Mouse (Mus musculus): Measurements from ENCODE around the gene Iqgap1. TPM values are rescaled to one million over a fixed set of nuclear protein-coding genes. Genes with fewer than 3 reads are reported as not detected.

The Iqgap1 gene
- polyA plus RNA-seq, 1 experiment from 2014 or later, result 58.0 TPM

GRCm38 (mm10) chr7:80828146-80828860 lies 2.5 kb upstream of the Iqgap1 start:
- Histone ChIP-seq H3K27me3 (ENCODE audit: control insufficient read depth, insufficient read depth, low read length) (no peaks in the 10 kb centered on the region), H3K36me3 (ENCODE audit: control insufficient read depth, insufficient read depth, low read length) (no peaks in the 10 kb centered on the region), H3K9me3 (ENCODE audit: control insufficient read depth, low read length) (no peaks in the 10 kb centered on the region), H3K4me2 (replicated peaks; ENCODE audit: low read depth) (no peak overlapping the region), H3K27ac (replicated peaks) (no peak overlapping the region), H3K4me1 (replicated peaks; ENCODE audit: control insufficient read depth, insufficient read depth) (no peaks in the 10 kb centered on the region), H3K9ac (ENCODE audit: low read length) (no peak overlapping the region), H3K4me3 (ENCODE audit: low read depth, low read length) (no peak overlapping the region)
- WGBS, result 68% methylated on average over 18 of the region's 18 CpGs
- DNase-seq (ENCODE audit: low spot score) (no peak), ATAC-seq (ENCODE audit: low FRiP score, low TSS enrichment) (peak; percentile 27; the same call in 1 of the 2 replicates)
- TF ChIP-seq EP300 (optimal IDR thresholded peaks at IDR 0.05) (no peak), CTCF (IDR thresholded peaks at IDR 0.05; ENCODE audit: low read depth) (no peak)

GRCm38 (mm10) chr7:80823875-80824682 lies 1.7 kb downstream of the Iqgap1 start:
- peak; percentile 47 for ATAC-seq (ENCODE audit: low FRiP score, low TSS enrichment)
- peak overlapping the region; percentile 65 for H3K27ac ChIP-seq (replicated peaks)

GRCm38 (mm10) chr7:80823267-80823666 lies 2.5 kb downstream of the Iqgap1 start:
- no peaks in the 10 kb centered on the region for H3K4me1 ChIP-seq (replicated peaks; ENCODE audit: control insufficient read depth, insufficient read depth)
- H3K9ac ChIP-seq (ENCODE audit: low read length), result no peak overlapping the region
- TF ChIP-seq EP300 (optimal IDR thresholded peaks at IDR 0.05) (no peak), CTCF (IDR thresholded peaks at IDR 0.05; ENCODE audit: low read depth) (no peak)
- WGBS, result 72% methylated on average over 4 of the region's 4 CpGs
- DNase-seq (ENCODE audit: low spot score) (no peak), ATAC-seq (ENCODE audit: low FRiP score, low TSS enrichment) (no peak)
- no peaks in the 10 kb centered on the region for H3K36me3 ChIP-seq (ENCODE audit: control insufficient read depth, insufficient read depth, low read length)
- H3K4me2 ChIP-seq (replicated peaks; ENCODE audit: low read depth), result no peak overlapping the region
- no peak overlapping the region for H3K27ac ChIP-seq (replicated peaks)
- no peaks in the 10 kb centered on the region for H3K9me3 ChIP-seq (ENCODE audit: control insufficient read depth, low read length)
- no peaks in the 10 kb centered on the region for H3K27me3 ChIP-seq (ENCODE audit: control insufficient read depth, insufficient read depth, low read length)
- H3K4me3 ChIP-seq (ENCODE audit: low read depth, low read length), result no peak overlapping the region

More at GRCm38 (mm10) chr7:80823875-80824682, 1.7 kb downstream of the Iqgap1 start:
- no peak overlapping the region for H3K4me2 ChIP-seq (replicated peaks; ENCODE audit: low read depth)
- TF ChIP-seq EP300 (optimal IDR thresholded peaks at IDR 0.05), result no peak
- TF ChIP-seq CTCF (IDR thresholded peaks at IDR 0.05; ENCODE audit: low read depth), result no peak
- H3K36me3 ChIP-seq (ENCODE audit: control insufficient read depth, insufficient read depth, low read length), result no peaks in the 10 kb centered on the region
- no peaks in the 10 kb centered on the region for H3K27me3 ChIP-seq (ENCODE audit: control insufficient read depth, insufficient read depth, low read length)
- WGBS, result 36% methylated on average over 11 of the region's 11 CpGs
- no peak overlapping the region for H3K4me3 ChIP-seq (ENCODE audit: low read depth, low read length)
- DNase-seq (ENCODE audit: low spot score), result peak; percentile 57
- H3K9ac ChIP-seq (ENCODE audit: low read length), result no peak overlapping the region
- no peaks in the 10 kb centered on the region for H3K4me1 ChIP-seq (replicated peaks; ENCODE audit: control insufficient read depth, insufficient read depth)
- H3K9me3 ChIP-seq (ENCODE audit: control insufficient read depth, low read length), result no peaks in the 10 kb centered on the region

- Histone ChIP-seq H3K36me3 (ENCODE audit: control insufficient read depth, insufficient read depth, low read length) (no peaks in the 10 kb centered on the region), H3K9me3 (ENCODE audit: control insufficient read depth, low read length) (no peaks in the 10 kb centered on the region), H3K27me3 (ENCODE audit: control insufficient read depth, insufficient read depth, low read length) (no peaks in the 10 kb centered on the region), H3K4me1 (replicated peaks; ENCODE audit: control insufficient read depth, insufficient read depth) (no peaks in the 10 kb centered on the region), H3K4me3 (ENCODE audit: low read depth, low read length) (no peak overlapping the region), H3K27ac (replicated peaks) (no peak overlapping the region), H3K4me2 (replicated peaks; ENCODE audit: low read depth) (no peak overlapping the region), H3K9ac (ENCODE audit: low read length) (no peak overlapping the region)
- TF ChIP-seq CTCF (IDR thresholded peaks at IDR 0.05; ENCODE audit: low read depth), result no peak
- no peak for TF ChIP-seq EP300 (optimal IDR thresholded peaks at IDR 0.05)
- WGBS, result 81% methylated on average over 4 of the region's 4 CpGs
- DNase-seq (ENCODE audit: low spot score) (no peak), ATAC-seq (ENCODE audit: low FRiP score, low TSS enrichment) (no peak)
These were observed 4.9 kb downstream of the Iqgap1 start for GRCm38 (mm10) chr7:80820838-80821237.

GRCm38 (mm10) chr7:80816641-80817040 lies 9.1 kb downstream of the Iqgap1 start:
- WGBS, result 60% methylated on average over 5 of the region's 5 CpGs
- DNase-seq (ENCODE audit: low spot score) (no peak), ATAC-seq (ENCODE audit: low FRiP score, low TSS enrichment) (no peak)
- Histone ChIP-seq H3K27ac (replicated peaks) (no peak overlapping the region), H3K9me3 (ENCODE audit: control insufficient read depth, low read length) (no peaks in the 10 kb centered on the region), H3K27me3 (ENCODE audit: control insufficient read depth, insufficient read depth, low read length) (no peaks in the 10 kb centered on the region), H3K36me3 (ENCODE audit: control insufficient read depth, insufficient read depth, low read length) (no peaks in the 10 kb centered on the region), H3K4me2 (replicated peaks; ENCODE audit: low read depth) (no peak overlapping the region), H3K4me3 (ENCODE audit: low read depth, low read length) (no peak overlapping the region), H3K4me1 (replicated peaks; ENCODE audit: control insufficient read depth, insufficient read depth) (no peaks in the 10 kb centered on the region), H3K9ac (ENCODE audit: low read length) (no peak overlapping the region)
- TF ChIP-seq EP300 (optimal IDR thresholded peaks at IDR 0.05) (no peak), CTCF (IDR thresholded peaks at IDR 0.05; ENCODE audit: low read depth) (no peak)

GRCm38 (mm10) chr7:80813397-80813796 lies 12.4 kb downstream of the Iqgap1 start:
- no peak overlapping the region for H3K9ac ChIP-seq (ENCODE audit: low read length)
- DNase-seq (ENCODE audit: low spot score), result no peak
- WGBS, result 58% methylated on average over 4 of the region's 4 CpGs
- no peak overlapping the region for H3K4me3 ChIP-seq (ENCODE audit: low read depth, low read length)
- no peak overlapping the region for H3K27ac ChIP-seq (replicated peaks)
- no peaks in the 10 kb centered on the region for H3K4me1 ChIP-seq (replicated peaks; ENCODE audit: control insufficient read depth, insufficient read depth)
- no peaks in the 10 kb centered on the region for H3K36me3 ChIP-seq (ENCODE audit: control insufficient read depth, insufficient read depth, low read length)
- no peak for TF ChIP-seq EP300 (optimal IDR thresholded peaks at IDR 0.05)
- no peaks in the 10 kb centered on the region for H3K9me3 ChIP-seq (ENCODE audit: control insufficient read depth, low read length)
- no peak overlapping the region for H3K4me2 ChIP-seq (replicated peaks; ENCODE audit: low read depth)
- no peaks in the 10 kb centered on the region for H3K27me3 ChIP-seq (ENCODE audit: control insufficient read depth, insufficient read depth, low read length)
- peak; percentile 82 for ATAC-seq (ENCODE audit: low FRiP score, low TSS enrichment)

Measured in stomach, postnatal 0 days (tissue).